Mouse (Mus musculus) heart, embryonic 13.5 days (tissue): ENCODE measurements around the gene Aqp3. TPM values are rescaled to one million over a fixed set of nuclear protein-coding genes. Genes with fewer than 3 reads are reported as not detected.

ENCODE experiments used
- ATAC-seq: fragments of 200-750 bp; cut with Nextera tagmentation; 2 replicates; pipeline ENCODE4 v1.8.0; 2017; ENCODE audit warnings: moderate TSS enrichment; ENCODE audit not compliant: insufficient number of reproducible peaks, low FRiP score, low TSS enrichment; ENCODE audit errors: extremely low read depth
- H3K27ac ChIP-seq: fragments of 300-500 bp; sonication (generic); replicated peaks from 2 replicates; pipeline ENCODE4 v1.5.1; 2015; ENCODE audit warnings: moderate library complexity, mild to moderate bottlenecking, inconsistent platforms
- H3K27me3 ChIP-seq: fragments of 300-500 bp; sonication (generic); replicated peaks from 2 replicates; pipeline ENCODE4 v1.6.1; 2015; ENCODE audit warnings: mild to moderate bottlenecking, inconsistent platforms
- H3K36me3 ChIP-seq: fragments of 300-500 bp; sonication (generic); 2 replicates; pipeline ENCODE4 v1.6.1; 2015; ENCODE audit warnings: mild to moderate bottlenecking, inconsistent platforms
- H3K4me1 ChIP-seq: fragments of 300-500 bp; sonication (generic); 2 replicates; pipeline ENCODE4 v1.6.1; 2015; ENCODE audit warnings: inconsistent platforms
- H3K4me2 ChIP-seq: fragments of 300-500 bp; sonication (generic); 2 replicates; pipeline ENCODE4 v1.6.1; 2015; ENCODE audit warnings: inconsistent platforms, mild to moderate bottlenecking, moderate library complexity
- H3K4me3 ChIP-seq: fragments of 300-500 bp; sonication (generic); 2 replicates; pipeline ENCODE4 v1.5.1; 2015; ENCODE audit warnings: moderate library complexity, mild to moderate bottlenecking, inconsistent platforms
- H3K9ac ChIP-seq: fragments of 300-500 bp; sonication (generic); 2 replicates; pipeline ENCODE4 v1.6.1; 2015; ENCODE audit warnings: inconsistent platforms, mild to moderate bottlenecking, moderate library complexity
- H3K9me3 ChIP-seq: fragments of 300-500 bp; sonication (generic); 2 replicates; pipeline ENCODE4 v1.6.1; 2016; ENCODE audit warnings: inconsistent platforms
- WGBS: fragments of 180-500 bp; shearing (Covaris S2); methylation state at CpG from one replicate; pipeline ENCODE4 v1.1.7; 2015; ENCODE audit warnings: mixed read lengths; 5-methylcytosine and 5-hydroxymethylcytosine counted together
- polyA plus RNA-seq: library from polyadenylated mRNA; unstranded; fragments of >200 nt; fragmentation: Nextera tagmentation; extraction: Ambion mirVana; gene quantifications from 2 replicates; pipeline ENCODE4 v1.2.1, GENCODE M21; 2015

Gene Aqp3
- polyA plus RNA-seq, 1 experiment from 2014 or later: 0.87 TPM

- Histone ChIP-seq H3K27me3 (no peaks in the 10 kb centered on the region), H3K9me3 (no peaks in the 10 kb centered on the region), H3K4me3 (no peak overlapping the region), H3K36me3 (no peaks in the 10 kb centered on the region), H3K4me1 (peaks cover 5% of the 10 kb centered on the region), H3K4me2 (no peak overlapping the region), H3K9ac (no peak overlapping the region), H3K27ac (no peak overlapping the region)
- 5% methylated on average over 2 of the region's 2 CpGs for WGBS
- no peak for ATAC-seq
Observed at GRCm38 (mm10) chr4:41129406-41129805, 31.4 kb upstream of the Aqp3 start.

GRCm38 (mm10) chr4:41124180-41124951 lies 26.4 kb upstream of the Aqp3 start, which contains the start of gene Nol6:
TSS of gene Nol6 (minus strand) at chr4:41124455.
- peak within 1 kb of the TSS; percentile 84 for H3K4me2 ChIP-seq
- ATAC-seq: peak; percentile 100
- H3K4me3 ChIP-seq: peak within 1 kb of the TSS; percentile 73
- no peak within 1 kb of the TSS for H3K27ac ChIP-seq
- no peaks in the 10 kb centered on the region for H3K27me3 ChIP-seq
- peaks cover 37% of the 10 kb centered on the region for H3K36me3 ChIP-seq
- H3K4me1 ChIP-seq: peaks cover 9% of the 10 kb centered on the region
- peak within 1 kb of the TSS; percentile 85 for H3K9ac ChIP-seq
- WGBS: 1% methylated on average over 29 of the region's 29 CpGs
- H3K9me3 ChIP-seq: no peaks in the 10 kb centered on the region

- H3K36me3 ChIP-seq: peaks cover 93% of the 10 kb centered on the region
- WGBS: 73% methylated on average over 11 of the region's 11 CpGs
- no peak for ATAC-seq
Observed at GRCm38 (mm10) chr4:41118706-41119292, 20.8 kb upstream of the Aqp3 start.

GRCm38 (mm10) chr4:41116817-41117216 lies 18.8 kb upstream of the Aqp3 start:
- H3K4me1 ChIP-seq: no peaks in the 10 kb centered on the region
- no peak overlapping the region for H3K9ac ChIP-seq
- WGBS: 70% methylated on average over 3 of the region's 3 CpGs
- H3K27me3 ChIP-seq: no peaks in the 10 kb centered on the region
- no peak overlapping the region for H3K4me2 ChIP-seq
- H3K9me3 ChIP-seq: no peaks in the 10 kb centered on the region
- H3K4me3 ChIP-seq: no peak overlapping the region
- peaks cover 83% of the 10 kb centered on the region for H3K36me3 ChIP-seq
- ATAC-seq: no peak
- H3K27ac ChIP-seq: no peak overlapping the region

More at GRCm38 (mm10) chr4:41118706-41119292, 20.8 kb upstream of the Aqp3 start:
- H3K4me1 ChIP-seq: peaks cover 9% of the 10 kb centered on the region
- H3K4me3 ChIP-seq: no peak overlapping the region
- no peak overlapping the region for H3K9ac ChIP-seq
- H3K9me3 ChIP-seq: no peaks in the 10 kb centered on the region
- no peaks in the 10 kb centered on the region for H3K27me3 ChIP-seq
- no peak overlapping the region for H3K4me2 ChIP-seq
- H3K27ac ChIP-seq: no peak overlapping the region

GRCm38 (mm10) chr4:41115793-41116192 lies 17.8 kb upstream of the Aqp3 start:
- Histone ChIP-seq H3K9me3 (no peaks in the 10 kb centered on the region), H3K27ac (no peak overlapping the region), H3K4me1 (no peaks in the 10 kb centered on the region), H3K4me3 (no peak overlapping the region), H3K27me3 (no peaks in the 10 kb centered on the region), H3K36me3 (peaks cover 73% of the 10 kb centered on the region), H3K9ac (no peak overlapping the region), H3K4me2 (no peak overlapping the region)
- no peak for ATAC-seq
- WGBS: 93% methylated on average over 15 of the region's 15 CpGs

GRCm38 (mm10) chr4:41115074-41115473 lies 17.1 kb upstream of the Aqp3 start:
- Histone ChIP-seq H3K27me3 (no peaks in the 10 kb centered on the region), H3K27ac (no peak overlapping the region), H3K4me1 (no peaks in the 10 kb centered on the region), H3K9ac (no peak overlapping the region), H3K36me3 (peaks cover 66% of the 10 kb centered on the region), H3K9me3 (no peaks in the 10 kb centered on the region), H3K4me3 (no peak overlapping the region), H3K4me2 (no peak overlapping the region)
- no peak for ATAC-seq
- WGBS: 80% methylated on average over 6 of the region's 6 CpGs

- Histone ChIP-seq H3K9ac (no peak overlapping the region), H3K9me3 (no peaks in the 10 kb centered on the region), H3K27me3 (no peaks in the 10 kb centered on the region), H3K4me2 (no peak overlapping the region), H3K36me3 (peaks cover 60% of the 10 kb centered on the region), H3K4me3 (no peak overlapping the region), H3K4me1 (no peaks in the 10 kb centered on the region), H3K27ac (no peak overlapping the region)
- no peak for ATAC-seq
- 85% methylated on average over 9 of the region's 9 CpGs for WGBS
Observed at GRCm38 (mm10) chr4:41114358-41115070, 16.5 kb upstream of the Aqp3 start.

- no peak overlapping the region for H3K4me3 ChIP-seq
- ATAC-seq: no peak
- no peak overlapping the region for H3K27ac ChIP-seq
- H3K27me3 ChIP-seq: no peaks in the 10 kb centered on the region
- WGBS: 58% methylated on average over 10 of the region's 10 CpGs
- H3K4me1 ChIP-seq: 0 out of 2 replicates have a peak, but pooled peaks cover 7% of the 10 kb centered on the region
- H3K9me3 ChIP-seq: no peaks in the 10 kb centered on the region
- H3K36me3 ChIP-seq: peaks cover 4% of the 10 kb centered on the region; the same call in 1 of the 2 replicates
- no peak overlapping the region for H3K9ac ChIP-seq
- no peak overlapping the region for H3K4me2 ChIP-seq
Observed at GRCm38 (mm10) chr4:41108717-41109425, 10.9 kb upstream of the Aqp3 start.

- H3K4me3 ChIP-seq: no peak overlapping the region
- ATAC-seq: no peak
- no peaks in the 10 kb centered on the region for H3K27me3 ChIP-seq
- H3K9me3 ChIP-seq: no peaks in the 10 kb centered on the region
- no peaks in the 10 kb centered on the region for H3K36me3 ChIP-seq
- H3K9ac ChIP-seq: no peak overlapping the region
- H3K4me2 ChIP-seq: no peak overlapping the region
- WGBS: 53% methylated on average over 4 of the region's 4 CpGs
- 0 out of 2 replicates have a peak, but pooled peaks cover 7% of the 10 kb centered on the region for H3K4me1 ChIP-seq
- H3K27ac ChIP-seq: no peak overlapping the region
Observed at GRCm38 (mm10) chr4:41107440-41107839, 9.5 kb upstream of the Aqp3 start.

GRCm38 (mm10) chr4:41102901-41103300 lies 4.9 kb upstream of the Aqp3 start:
- H3K9ac ChIP-seq: no peak overlapping the region

GRCm38 (mm10) chr4:41100986-41101385 lies 3.0 kb upstream of the Aqp3 start:
- no peaks in the 10 kb centered on the region for H3K9me3 ChIP-seq
- peaks cover 37% of the 10 kb centered on the region for H3K27me3 ChIP-seq
- ATAC-seq: no peak
- H3K27ac ChIP-seq: no peak overlapping the region
- no peaks in the 10 kb centered on the region for H3K36me3 ChIP-seq
- peaks cover 28% of the 10 kb centered on the region for H3K4me1 ChIP-seq
- 67% methylated on average over 1 of the region's 1 CpGs for WGBS
- H3K4me3 ChIP-seq: no peak overlapping the region
- no peak overlapping the region for H3K4me2 ChIP-seq
- H3K9ac ChIP-seq: no peak overlapping the region

More at GRCm38 (mm10) chr4:41102901-41103300, 4.9 kb upstream of the Aqp3 start:
- no peak overlapping the region for H3K4me3 ChIP-seq
- H3K27ac ChIP-seq: no peak overlapping the region
- no peaks in the 10 kb centered on the region for H3K9me3 ChIP-seq
- no peak for ATAC-seq
- H3K27me3 ChIP-seq: peaks cover 24% of the 10 kb centered on the region
- H3K4me1 ChIP-seq: peaks cover 16% of the 10 kb centered on the region
- H3K36me3 ChIP-seq: no peaks in the 10 kb centered on the region
- H3K4me2 ChIP-seq: no peak overlapping the region
